Mouse (Mus musculus): ENCODE data around the gene Tspan18.

DNA sequence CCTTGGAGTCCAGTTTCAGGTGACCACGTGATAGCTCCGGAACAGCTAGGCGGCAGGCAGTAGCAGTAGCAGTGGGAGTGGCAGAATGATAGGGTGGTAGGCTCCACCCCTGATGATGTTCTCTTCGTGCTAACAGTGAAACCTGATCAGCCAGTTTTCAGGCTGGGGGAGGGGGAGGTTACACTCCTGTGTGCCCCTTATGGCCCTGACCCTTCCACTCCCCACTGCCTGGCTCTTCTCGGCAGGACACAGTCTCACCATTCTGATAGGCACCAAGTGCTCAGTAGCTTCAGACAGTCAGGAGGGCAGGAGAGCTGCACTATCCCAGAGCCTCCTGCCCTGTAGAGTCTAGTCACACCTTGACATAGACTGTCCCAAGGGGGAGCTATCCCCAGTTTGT, 27.1 kb upstream of the Tspan18 start:
- TF ChIP-seq GATA1 (IDR thresholded peaks at IDR 0.05; ENCODE audit: borderline replicate concordance, low read length): no peak
- no peak for TF ChIP-seq FLI1 (IDR thresholded peaks at IDR 0.05; ENCODE audit: low read length)
